Mouse (Mus musculus) heart, postnatal 14 days (tissue): Measurements from ENCODE around the gene Shank2. TPM values are rescaled to one million over a fixed set of nuclear protein-coding genes. Genes with fewer than 3 reads are reported as not detected.

Experiments used
- DNase-seq, 2 experiments: peaks; one replicate each; pipeline ENCODE4 v3.0.0; 2021 to 2022
- intact Hi-C: fragments of 180-260 bp; cut with DNase I; formaldehyde crosslinking; loops from one replicate; pipeline ENCODE4 v1.15.1; 2025
- long read RNA-seq, 2 experiments: library from polyadenylated mRNA; stranded (forward); transcript quantifications; one replicate each; pipeline ENCODE4 v2.0.0; 2021
- total RNA-seq, 2 experiments: library from RNA; stranded (reverse); gene quantifications; 2 replicates each; pipeline ENCODE4 v1.2.3; 2021

Shank2 gene
- total RNA-seq = under 1 TPM; 0.44 to 0.65 TPM
- long read RNA-seq, experiment 1 = 0 reads
- long read RNA-seq, experiment 2, partial matches to known transcripts = 0 of 1 reads
- long read RNA-seq, experiment 2, other reads (novel, unspliced or antisense) = 1 of 1 reads

GRCm38 (mm10) chr7:144001628-144002027, at the start of gene Shank2:
TSS of gene Shank2 (plus strand) at chr7:144001928.
- intact Hi-C loops = no loop called here

GRCm38 (mm10) chr7:143952130-143952529, 49.6 kb upstream of the Shank2 start:
- intact Hi-C loops = no loop called here
- DNase-seq = no peak

More at GRCm38 (mm10) chr7:144001628-144002027, at the start of gene Shank2:
- no peak for DNase-seq

GRCm38 (mm10) chr7:143956575-143957295, 45.0 kb upstream of the Shank2 start:
- intact Hi-C loops = no loop called here

GRCm38 (mm10) chr7:143958030-143958565, 43.6 kb upstream of the Shank2 start:
- no peak for DNase-seq
- intact Hi-C loops = no loop called here

More at GRCm38 (mm10) chr7:143956575-143957295, 45.0 kb upstream of the Shank2 start:
- no peak for DNase-seq

GRCm38 (mm10) chr7:143963813-143964212, 37.9 kb upstream of the Shank2 start:
- DNase-seq = no peak
- intact Hi-C loops = no loop called here

GRCm38 (mm10) chr7:143966621-143967020, 35.1 kb upstream of the Shank2 start:
- no peak for DNase-seq
- intact Hi-C loops = no loop called here

- intact Hi-C loops = no loop called here
- no peak for DNase-seq
These were observed 24.3 kb upstream of the Shank2 start for GRCm38 (mm10) chr7:143977491-143977830.

GRCm38 (mm10) chr7:143977831-143978682, 23.7 kb upstream of the Shank2 start:
- intact Hi-C loops = no loop called here
- no peak for DNase-seq

- peak; percentile 48 to 69 for DNase-seq
- intact Hi-C loops = no loop called here
These were observed 22.9 kb upstream of the Shank2 start for GRCm38 (mm10) chr7:143978741-143979371.

GRCm38 (mm10) chr7:143979986-143980385, 21.7 kb upstream of the Shank2 start:
- DNase-seq = no peak
- intact Hi-C loops = no loop called here

GRCm38 (mm10) chr7:143986281-143986680, 15.4 kb upstream of the Shank2 start:
- no peak for DNase-seq
- intact Hi-C loops = no loop called here

- intact Hi-C loops = no loop called here
These were observed 10.6 kb upstream of the Shank2 start for GRCm38 (mm10) chr7:143991160-143991559.

GRCm38 (mm10) chr7:143999073-143999472, 2.7 kb upstream of the Shank2 start:
- intact Hi-C loops = no loop called here
- DNase-seq = no peak

More at GRCm38 (mm10) chr7:143991160-143991559, 10.6 kb upstream of the Shank2 start:
- no peak for DNase-seq

- intact Hi-C loops = no loop called here
These were observed 1.7 kb downstream of the Shank2 start for GRCm38 (mm10) chr7:144003471-144003870.

GRCm38 (mm10) chr7:144008079-144008478, 6.4 kb downstream of the Shank2 start:
- intact Hi-C loops = no loop called here
- no peak for DNase-seq

More at GRCm38 (mm10) chr7:144003471-144003870, 1.7 kb downstream of the Shank2 start:
- DNase-seq = no peak

GRCm38 (mm10) chr7:144008985-144009384, 7.3 kb downstream of the Shank2 start:
- intact Hi-C loops = no loop called here
- DNase-seq = no peak

GRCm38 (mm10) chr7:144014485-144014884, 12.8 kb downstream of the Shank2 start:
- intact Hi-C loops = no loop called here

GRCm38 (mm10) chr7:144021801-144022200, 20.1 kb downstream of the Shank2 start:
- intact Hi-C loops = no loop called here
- DNase-seq = no peak

More at GRCm38 (mm10) chr7:144014485-144014884, 12.8 kb downstream of the Shank2 start:
- DNase-seq = no peak

- DNase-seq = no peak
- intact Hi-C loops = no loop called here
These were observed 21.0 kb downstream of the Shank2 start for GRCm38 (mm10) chr7:144022682-144023081.

- intact Hi-C loops = no loop called here
- no peak for DNase-seq
These were observed 21.8 kb downstream of the Shank2 start for GRCm38 (mm10) chr7:144023561-144023960.
